Mouse (Mus musculus): ENCODE results near the gene Rrnad1. TPM values are rescaled to one million over a fixed set of nuclear protein-coding genes. Genes with fewer than 3 reads are reported as not detected.
"Not testable (repeated sequence)": the region's sequence is repeated elsewhere in the genome, so short reads cannot be mapped to it uniquely, and the experiment has no call there.

The Rrnad1 gene
- polyA plus RNA-seq, 1 experiment: 27.7 TPM

DNA sequence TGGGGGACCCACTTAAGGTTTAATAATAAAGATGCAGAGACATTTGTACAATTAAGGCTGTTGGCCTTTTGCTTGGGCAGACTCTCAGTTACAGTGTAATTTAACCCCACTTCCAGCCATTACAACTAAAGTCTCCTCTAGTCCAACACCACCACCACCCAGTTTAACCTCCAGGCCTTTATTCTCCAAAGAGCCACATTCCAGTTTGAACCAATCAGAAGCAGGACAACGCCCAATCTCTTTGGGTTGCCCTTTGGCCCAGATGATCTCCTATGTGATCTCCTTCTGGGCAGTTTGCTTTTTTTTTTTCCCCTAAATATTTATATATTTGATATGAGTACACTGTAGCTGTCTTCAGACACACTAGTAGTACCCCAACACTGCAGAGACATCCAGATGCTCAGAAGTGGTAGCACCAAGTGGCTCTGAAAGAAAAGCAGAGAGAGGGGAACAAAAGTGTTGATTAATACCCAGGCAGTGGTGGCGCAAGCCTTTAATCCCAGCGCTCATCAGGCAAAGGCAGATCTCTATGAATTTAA, 37.1 kb downstream of the Rrnad1 start:
- H3K4me3 ChIP-seq (replicated peaks; ENCODE audit: control insufficient read depth, low read depth, low read length): no peak overlapping the region
- H3K4me1 ChIP-seq (ENCODE audit: control insufficient read depth, insufficient read depth, low read length): no peaks in the 10 kb centered on the region
- TF ChIP-seq POLR2A (IDR thresholded peaks at IDR 0.05; ENCODE audit: borderline replicate concordance, control insufficient read depth, low read depth, low read length) (no peak), CTCF (IDR thresholded peaks at IDR 0.05; ENCODE audit: control insufficient read depth, insufficient read depth, low read length) (no peak)
- WGBS: 70% methylated on average over 3 of the region's 3 CpGs
- no peak overlapping the region for H3K27ac ChIP-seq (ENCODE audit: control insufficient read depth, insufficient read depth, low read depth, low read length, poor library complexity)

DNA sequence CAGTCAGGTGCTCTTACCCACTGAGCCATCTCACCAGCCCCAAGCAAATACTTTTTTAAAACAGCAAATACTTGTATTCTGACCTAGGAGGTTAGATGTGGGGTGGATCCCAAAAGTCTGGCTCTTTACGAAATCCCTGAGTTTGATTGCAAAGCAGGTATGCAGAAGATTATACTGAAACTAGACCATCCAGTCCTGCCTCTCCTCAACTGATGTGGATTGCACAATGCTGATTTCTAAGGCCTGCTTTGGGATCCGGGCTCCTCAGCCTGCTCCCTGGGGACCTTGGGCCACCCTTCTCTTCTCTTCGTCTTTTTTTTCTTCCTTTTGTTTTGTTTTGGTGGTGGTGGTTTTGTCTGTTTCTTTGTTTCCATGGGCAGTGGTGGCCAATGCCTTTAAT, 39.0 kb downstream of the Rrnad1 start:
- no peaks in the 10 kb centered on the region for H3K4me1 ChIP-seq (ENCODE audit: control insufficient read depth, insufficient read depth, low read length)
- TF ChIP-seq POLR2A (IDR thresholded peaks at IDR 0.05; ENCODE audit: borderline replicate concordance, control insufficient read depth, low read depth, low read length): no peak
- no peak for TF ChIP-seq CTCF (IDR thresholded peaks at IDR 0.05; ENCODE audit: control insufficient read depth, insufficient read depth, low read length)
- WGBS: 49% methylated on average over 3 of the region's 3 CpGs

DNA sequence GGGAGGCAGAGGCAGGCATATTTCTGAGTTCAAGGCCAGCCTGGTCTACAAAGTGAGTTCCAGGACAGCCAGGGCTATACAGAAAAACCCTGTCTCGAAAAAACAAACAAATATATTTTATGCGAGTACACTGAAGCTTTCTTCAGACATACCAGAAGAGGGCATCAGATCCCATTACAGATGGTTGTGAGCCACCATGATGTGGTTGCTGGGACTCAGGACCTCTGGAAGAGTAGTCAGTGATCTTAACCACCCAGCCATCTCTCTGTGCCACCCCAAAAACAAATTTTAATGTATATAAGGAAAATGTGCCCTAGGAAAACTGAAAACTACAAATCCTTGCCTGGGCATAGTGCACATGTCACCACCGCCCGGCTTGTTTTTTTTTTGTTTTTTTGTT, 43.1 kb downstream of the Rrnad1 start:
- H3K4me1 ChIP-seq (ENCODE audit: control insufficient read depth, insufficient read depth, low read length); H3K4me3 ChIP-seq (replicated peaks; ENCODE audit: control insufficient read depth, low read depth, low read length); H3K27ac ChIP-seq (ENCODE audit: control insufficient read depth, insufficient read depth, low read depth, low read length, poor library complexity): not testable (repeated sequence)
- 75% methylated on average over 4 of the region's 4 CpGs for WGBS

More for the DNA sequence above, 39.0 kb downstream of the Rrnad1 start:
- Histone ChIP-seq H3K27ac (ENCODE audit: control insufficient read depth, insufficient read depth, low read depth, low read length, poor library complexity) (no peak overlapping the region), H3K4me3 (replicated peaks; ENCODE audit: control insufficient read depth, low read depth, low read length) (no peak overlapping the region)

DNA sequence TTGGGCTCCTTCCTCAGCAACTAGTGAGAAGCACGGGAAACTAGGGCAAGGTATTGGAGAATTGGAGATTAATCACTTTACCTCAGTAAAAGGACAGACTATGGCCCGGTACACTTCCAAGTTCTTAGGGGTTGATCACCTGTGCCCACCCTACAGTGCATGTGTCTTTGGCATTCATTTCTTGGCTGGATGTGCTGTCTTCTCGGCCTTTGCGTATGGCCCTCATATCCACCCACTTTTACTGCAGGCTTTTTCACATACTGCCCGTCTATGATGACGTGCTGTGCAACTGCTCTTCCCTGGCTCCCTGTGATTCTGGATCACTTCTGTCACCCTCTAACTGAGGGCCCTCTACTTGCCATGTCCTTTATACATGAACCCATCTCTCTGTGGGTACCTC, 44.1 kb downstream of the Rrnad1 start:
- Histone ChIP-seq H3K4me1 (ENCODE audit: control insufficient read depth, insufficient read depth, low read length) (peaks cover 1% of the 10 kb centered on the region; the same call in 1 of the 2 replicates), H3K27ac (ENCODE audit: control insufficient read depth, insufficient read depth, low read depth, low read length, poor library complexity) (no peak overlapping the region), H3K4me3 (replicated peaks; ENCODE audit: control insufficient read depth, low read depth, low read length) (peak overlapping the region; percentile 33)
- no peak for TF ChIP-seq CTCF (IDR thresholded peaks at IDR 0.05; ENCODE audit: control insufficient read depth, insufficient read depth, low read length)
- no peak for TF ChIP-seq POLR2A (IDR thresholded peaks at IDR 0.05; ENCODE audit: borderline replicate concordance, control insufficient read depth, low read depth, low read length)
- 81% methylated on average over 6 of the region's 6 CpGs for WGBS

DNA sequence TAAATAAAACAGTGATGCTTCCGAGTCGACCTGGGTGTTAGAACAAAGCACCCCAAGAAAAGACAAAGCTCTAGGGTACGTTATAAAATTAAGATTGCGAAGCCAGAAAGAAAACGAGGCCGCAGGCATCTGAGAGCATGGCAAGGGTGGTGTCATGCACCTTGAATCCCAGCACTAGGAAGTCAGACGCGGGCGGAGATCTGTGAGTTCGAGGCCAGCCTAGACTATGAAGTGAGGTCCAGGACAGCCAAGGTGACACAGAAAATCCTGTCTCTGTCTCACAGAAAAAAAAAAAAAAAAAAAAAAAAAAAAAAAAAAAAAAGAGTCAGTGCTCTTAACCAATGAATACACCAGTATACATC, 44.5 kb downstream of the Rrnad1 start:
- Histone ChIP-seq H3K27ac (ENCODE audit: control insufficient read depth, insufficient read depth, low read depth, low read length, poor library complexity) (no peak overlapping the region), H3K4me3 (replicated peaks; ENCODE audit: control insufficient read depth, low read depth, low read length) (peak overlapping the region; percentile 80), H3K4me1 (ENCODE audit: control insufficient read depth, insufficient read depth, low read length) (peaks cover 1% of the 10 kb centered on the region; the same call in 1 of the 2 replicates)
- 8% methylated on average over 10 of the region's 10 CpGs for WGBS
- TF ChIP-seq POLR2A (IDR thresholded peaks at IDR 0.05; ENCODE audit: borderline replicate concordance, control insufficient read depth, low read depth, low read length): no peak
- TF ChIP-seq CTCF (IDR thresholded peaks at IDR 0.05; ENCODE audit: control insufficient read depth, insufficient read depth, low read length): no peak

DNA sequence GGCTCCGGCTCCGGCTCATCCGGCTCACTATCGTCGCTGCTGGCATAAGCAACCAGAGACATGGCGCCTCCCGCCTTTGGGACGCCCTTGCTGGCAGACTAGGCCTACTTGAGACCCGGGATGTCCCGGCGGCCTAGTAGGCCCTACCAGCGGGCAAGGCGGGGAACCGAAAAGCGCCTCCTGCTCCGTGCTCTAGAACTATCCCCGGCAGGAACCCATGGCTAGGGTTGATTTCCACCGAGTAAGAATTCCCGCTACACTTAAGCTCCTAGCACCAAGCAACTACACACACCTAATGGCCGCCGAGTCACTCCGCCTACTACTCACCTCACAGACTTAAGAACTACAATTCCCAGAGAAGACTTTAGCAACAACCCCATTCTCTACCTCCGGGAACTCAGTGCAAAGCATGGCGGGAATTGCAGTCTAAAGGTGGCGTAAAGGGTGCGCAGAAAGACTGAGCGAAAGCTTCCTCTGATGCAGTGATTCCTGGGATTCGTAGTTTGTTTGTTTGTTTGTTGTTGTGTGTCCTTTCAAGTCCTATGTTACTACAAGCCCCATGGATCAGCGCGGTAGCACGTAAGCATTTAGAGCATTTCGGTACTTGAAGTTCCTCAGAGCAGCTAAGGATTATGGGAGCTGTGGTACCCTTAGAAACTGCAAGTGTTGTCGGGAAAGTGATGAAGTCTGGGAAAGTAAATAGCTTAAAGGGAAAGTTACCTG, 45.1 kb downstream of the Rrnad1 start, which contains the start of gene Prcc:
TSS of gene Prcc (minus strand) at position 328 of the 723 bp plus-strand sequence.
- peak within 1 kb of the TSS; percentile 87 for H3K27ac ChIP-seq (ENCODE audit: control insufficient read depth, insufficient read depth, low read depth, low read length, poor library complexity)
- peaks cover 1% of the 10 kb centered on the region; the same call in 1 of the 2 replicates for H3K4me1 ChIP-seq (ENCODE audit: control insufficient read depth, insufficient read depth, low read length)
- TF ChIP-seq CTCF (IDR thresholded peaks at IDR 0.05; ENCODE audit: control insufficient read depth, insufficient read depth, low read length) (no peak), POLR2A (IDR thresholded peaks at IDR 0.05; ENCODE audit: borderline replicate concordance, control insufficient read depth, low read depth, low read length) (no peak; the same call in 1 of the 2 replicates)
- under 1% methylated on average over 33 of the region's 33 CpGs for WGBS
- H3K4me3 ChIP-seq (replicated peaks; ENCODE audit: control insufficient read depth, low read depth, low read length): peak within 1 kb of the TSS; percentile 87

DNA sequence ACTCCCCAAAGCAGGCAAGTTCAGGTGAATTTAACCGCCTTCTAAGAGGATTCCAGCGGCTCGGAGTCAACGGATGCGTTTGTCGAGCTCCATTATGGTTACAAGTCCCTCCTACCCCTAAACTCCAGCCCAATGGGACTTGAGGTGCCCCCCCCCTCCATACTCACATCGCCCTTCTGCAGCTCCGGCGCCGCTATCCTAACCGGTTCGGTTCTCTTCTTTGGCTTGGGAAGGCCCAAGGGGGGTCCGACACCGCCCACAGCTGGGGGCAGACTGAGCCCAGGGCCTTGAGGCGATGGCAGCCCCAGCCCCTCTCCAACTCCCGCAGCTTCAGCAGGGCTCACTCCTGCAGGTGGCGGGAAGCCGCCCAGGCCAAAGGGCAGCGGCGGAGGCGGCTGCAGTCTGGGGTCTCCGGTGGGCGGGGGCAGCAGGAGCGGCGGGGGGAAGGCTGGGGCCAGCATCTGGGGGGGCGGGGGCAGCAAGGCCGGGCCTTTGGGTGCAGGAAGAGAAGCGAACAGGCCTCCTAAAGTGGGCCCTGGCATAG, 45.7 kb downstream of the Rrnad1 start:
- H3K4me3 ChIP-seq (replicated peaks; ENCODE audit: control insufficient read depth, low read depth, low read length): peak overlapping the region; percentile 87
- peak overlapping the region; percentile 87 for H3K27ac ChIP-seq (ENCODE audit: control insufficient read depth, insufficient read depth, low read depth, low read length, poor library complexity)
- TF ChIP-seq POLR2A (IDR thresholded peaks at IDR 0.05; ENCODE audit: borderline replicate concordance, control insufficient read depth, low read depth, low read length) (0 out of 2 replicates have a peak, but pooled peaks have one; percentile 8), CTCF (IDR thresholded peaks at IDR 0.05; ENCODE audit: control insufficient read depth, insufficient read depth, low read length) (no peak)
- peaks cover 1% of the 10 kb centered on the region; the same call in 1 of the 2 replicates for H3K4me1 ChIP-seq (ENCODE audit: control insufficient read depth, insufficient read depth, low read length)
- 1% methylated on average over 24 of the region's 28 CpGs for WGBS

DNA sequence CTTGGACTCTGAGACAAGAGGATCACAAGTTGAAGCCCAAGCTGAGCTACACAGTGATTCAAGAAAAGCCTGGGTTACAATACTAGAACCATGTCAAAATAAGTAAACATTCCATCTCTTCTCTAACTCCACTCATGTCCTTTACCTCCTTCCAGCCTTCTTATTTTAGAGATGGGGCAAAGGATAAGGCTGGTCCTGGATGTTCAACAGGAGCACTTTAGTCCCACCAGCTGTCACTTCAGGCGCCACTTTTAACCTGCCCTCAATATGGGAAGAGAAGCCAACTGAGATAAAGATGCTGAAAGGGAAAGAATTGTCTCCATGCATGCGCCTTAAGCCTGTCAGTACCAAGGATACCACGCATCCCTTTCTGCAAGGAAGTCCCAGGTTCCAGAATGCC, 46.2 kb downstream of the Rrnad1 start:
- 2% methylated on average over 3 of the region's 3 CpGs for WGBS
- no peak for TF ChIP-seq CTCF (IDR thresholded peaks at IDR 0.05; ENCODE audit: control insufficient read depth, insufficient read depth, low read length)
- no peak for TF ChIP-seq POLR2A (IDR thresholded peaks at IDR 0.05; ENCODE audit: borderline replicate concordance, control insufficient read depth, low read depth, low read length)
- Histone ChIP-seq H3K27ac (ENCODE audit: control insufficient read depth, insufficient read depth, low read depth, low read length, poor library complexity) (no peak overlapping the region), H3K4me3 (replicated peaks; ENCODE audit: control insufficient read depth, low read depth, low read length) (peak overlapping the region; percentile 85), H3K4me1 (ENCODE audit: control insufficient read depth, insufficient read depth, low read length) (peaks cover 1% of the 10 kb centered on the region; the same call in 1 of the 2 replicates)
